Mouse (Mus musculus) adrenal gland, postnatal 14 days (tissue): Measurements from ENCODE around the gene Pgm2. TPM values are rescaled to one million over a fixed set of nuclear protein-coding genes. Genes with fewer than 3 reads are reported as not detected.

Experiments used
- DNase-seq: peaks from one replicate; pipeline ENCODE4 v3.0.0; 2021; ENCODE audit warnings: mixed read lengths
- total RNA-seq: library from RNA; stranded (reverse); gene quantifications from 2 replicates; pipeline ENCODE4 v1.2.3, GENCODE M21; 2021

Gene Pgm2
- total RNA-seq, 1 experiment from 2014 or later, result 20.6 TPM

DNA sequence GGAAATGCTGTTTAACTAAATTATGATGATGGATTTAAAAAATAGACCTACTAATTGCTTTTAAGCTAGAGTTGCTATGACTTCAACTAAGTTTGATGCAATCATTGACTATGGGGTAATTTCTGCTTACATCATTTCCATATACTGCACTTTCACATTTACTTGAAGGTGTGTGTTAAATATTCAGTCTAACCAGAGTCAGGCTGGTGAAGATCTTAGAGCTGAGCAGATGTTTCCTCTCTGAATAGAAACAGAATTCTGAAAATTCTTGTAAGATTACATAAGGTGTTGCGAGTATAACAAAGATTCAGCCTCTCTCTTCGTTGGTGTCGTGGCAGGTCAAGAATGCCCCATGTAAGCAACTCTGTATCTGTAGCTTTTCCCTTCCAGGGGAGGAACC, 18.3 kb upstream of the Pgm2 start:
- DNase-seq, result no peak

DNA sequence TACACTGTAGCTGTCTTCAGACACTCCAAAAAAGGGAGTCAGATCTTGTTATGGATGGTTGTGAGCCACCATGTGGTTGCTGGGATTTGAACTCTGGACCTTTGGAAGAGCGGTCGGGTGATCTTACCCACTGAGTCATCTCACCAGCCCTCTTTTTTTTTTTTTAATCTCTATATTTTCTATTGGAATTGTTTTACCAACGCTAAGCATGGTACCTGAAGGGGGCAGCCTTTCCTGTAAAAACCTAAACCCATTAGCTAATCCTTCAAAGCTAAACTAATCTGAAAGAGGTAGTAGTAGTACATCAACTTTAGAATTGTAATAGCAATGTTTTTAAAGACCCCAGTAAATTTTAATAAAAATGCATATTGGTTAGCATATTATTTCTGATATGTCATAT, 17.2 kb upstream of the Pgm2 start:
- peak; percentile 42 for DNase-seq

DNA sequence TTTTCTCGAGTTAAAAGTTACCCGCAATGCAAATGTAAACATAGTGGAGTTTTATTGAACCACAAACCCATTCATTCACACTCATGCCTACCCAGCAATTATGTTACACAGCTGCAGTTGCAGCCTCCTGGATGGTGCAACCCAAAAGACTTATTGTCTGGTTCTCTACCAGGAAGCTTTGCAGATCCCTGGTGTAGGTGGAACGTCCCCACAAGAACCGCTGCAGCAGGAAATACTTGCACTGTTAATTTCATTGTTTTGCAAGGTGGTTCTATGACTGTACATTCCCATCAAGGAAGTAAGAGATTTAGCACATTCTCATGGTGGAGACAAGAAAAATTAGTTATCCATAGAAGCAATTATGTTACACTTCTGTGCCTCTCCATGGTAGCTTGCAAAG, 15.4 kb upstream of the Pgm2 start:
- no peak for DNase-seq

DNA sequence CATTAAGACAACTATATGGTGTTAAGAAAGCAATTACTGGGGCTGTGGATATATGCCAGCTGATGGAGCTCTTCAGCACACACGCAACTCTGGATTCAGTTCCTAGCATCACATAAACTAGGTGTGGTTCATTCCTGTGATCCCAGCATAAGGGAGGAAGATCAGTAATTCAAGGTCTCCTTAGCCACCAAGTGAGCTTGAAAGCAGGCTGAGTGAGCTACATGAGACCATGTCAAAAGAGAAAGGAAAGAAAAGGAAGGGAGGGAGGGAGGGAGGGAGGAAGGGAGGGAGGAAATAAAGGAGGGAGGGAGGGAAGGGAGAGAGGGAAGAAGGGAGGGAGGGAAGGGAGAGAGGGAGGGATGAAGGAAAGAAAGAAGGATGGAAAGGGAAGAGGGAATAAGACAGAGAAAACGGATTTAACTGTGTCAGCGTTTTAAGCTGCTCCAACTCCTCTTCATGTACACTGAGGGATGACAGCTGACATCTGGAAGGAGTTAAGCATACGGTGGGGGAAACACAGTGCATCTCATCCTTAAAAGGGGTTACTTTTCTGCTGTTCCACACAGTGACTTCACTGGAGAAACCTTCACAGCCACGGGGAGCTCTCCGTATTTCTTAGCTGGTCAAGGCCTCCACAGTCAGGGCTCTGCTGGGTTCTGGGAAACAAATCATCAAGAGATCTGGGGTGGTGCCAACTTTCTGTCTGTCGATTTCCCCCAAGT, 13.8 kb upstream of the Pgm2 start:
- peak; percentile 71 for DNase-seq

DNA sequence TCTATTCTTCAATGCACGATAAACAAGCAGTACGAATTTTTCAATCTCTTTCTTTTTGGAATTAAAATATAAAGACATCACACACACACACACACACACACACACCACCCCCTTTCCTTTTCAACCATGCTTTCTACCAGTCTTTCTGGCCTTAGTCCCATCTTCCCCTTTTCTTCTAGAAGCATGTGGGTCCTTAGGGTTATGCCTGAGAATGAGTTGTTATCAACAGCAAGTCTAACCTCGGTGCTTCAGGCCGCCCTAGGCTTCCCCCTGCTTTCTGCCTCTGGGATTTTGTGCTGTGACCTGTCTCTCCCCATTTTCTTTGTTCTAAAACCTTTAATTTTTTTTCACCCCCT, 13.3 kb upstream of the Pgm2 start:
- no peak for DNase-seq

DNA sequence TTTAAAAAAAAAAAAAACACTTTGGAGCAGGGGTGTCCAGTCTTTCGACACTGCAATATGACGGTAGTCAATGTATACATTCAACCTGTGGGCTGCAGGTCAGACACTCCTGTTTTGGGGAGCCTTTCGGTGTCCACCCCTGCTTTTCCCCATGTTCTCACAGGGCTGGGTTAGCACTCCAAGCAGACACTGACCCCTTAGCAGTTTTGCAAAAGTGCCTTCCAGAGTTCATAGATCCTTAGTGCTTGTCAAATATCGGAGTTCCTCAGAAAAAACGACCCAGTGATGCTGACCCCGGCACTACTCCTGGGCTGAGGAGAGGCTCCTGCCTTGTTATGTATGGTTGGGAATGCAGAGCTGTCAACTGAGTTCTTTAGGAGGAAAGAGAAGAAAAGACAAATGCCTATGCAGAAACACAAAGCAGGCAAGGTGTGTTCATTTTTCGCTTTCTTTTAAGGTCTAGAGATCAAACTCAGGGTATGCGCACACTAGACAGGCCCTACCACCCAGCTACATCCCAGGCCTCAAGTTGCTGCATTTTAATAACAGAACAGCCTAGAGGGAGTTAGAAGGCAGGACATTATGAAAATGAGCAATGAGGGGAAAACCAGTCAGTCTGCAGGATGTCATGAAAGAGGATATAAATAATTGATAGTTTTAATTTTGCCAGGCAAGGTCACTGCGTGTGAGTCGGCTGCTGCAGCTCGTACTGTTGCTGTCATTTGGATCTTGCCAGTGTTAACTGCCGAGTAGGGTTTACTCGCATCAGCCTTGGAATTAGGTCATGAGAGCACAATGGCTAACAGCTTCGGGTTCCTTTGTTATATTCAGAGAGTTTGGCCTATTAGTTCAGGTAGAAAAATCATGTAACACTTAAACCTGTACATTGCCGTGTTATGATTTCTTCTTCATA, 9.0 kb upstream of the Pgm2 start:
- DNase-seq, result peak; percentile 18

DNA sequence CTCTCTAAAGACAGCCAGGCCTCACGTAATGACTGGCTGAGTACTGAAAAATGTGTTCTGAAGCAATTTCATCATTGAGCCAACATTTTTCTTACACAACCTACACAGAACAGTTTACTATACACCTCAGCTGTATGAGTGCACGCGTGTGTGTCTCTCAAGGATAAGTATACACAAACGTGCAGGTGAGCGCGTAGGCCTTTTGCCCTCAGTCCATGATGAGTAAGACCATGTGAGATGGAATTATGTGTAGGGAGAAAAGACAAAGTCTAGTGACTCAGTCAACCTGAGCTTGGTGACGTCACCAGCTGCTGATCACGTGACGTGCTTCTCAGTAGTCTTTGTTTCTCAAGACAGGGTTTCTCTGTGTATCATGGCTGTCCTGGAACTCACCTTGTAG, 7.3 kb upstream of the Pgm2 start:
- DNase-seq, result no peak

DNA sequence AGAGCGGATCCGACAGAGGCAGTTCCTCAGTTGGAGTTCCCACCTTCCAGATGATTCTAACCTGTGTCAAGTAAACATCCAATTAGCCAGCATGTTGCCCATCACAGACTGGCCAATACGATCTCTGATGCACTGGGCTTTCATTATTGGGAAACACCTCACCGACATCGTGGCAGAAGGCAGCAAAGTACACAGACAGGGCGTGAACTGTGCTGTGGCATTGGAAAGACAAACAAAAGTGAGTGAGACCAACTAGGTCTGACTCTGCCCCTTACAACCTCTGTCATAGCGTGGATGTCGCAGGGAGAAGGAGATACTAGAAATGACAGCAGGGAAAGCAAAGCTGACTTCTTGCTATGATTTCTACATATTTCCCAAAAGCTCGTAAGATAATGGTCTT, 4.0 kb upstream of the Pgm2 start:
- no peak for DNase-seq

DNA sequence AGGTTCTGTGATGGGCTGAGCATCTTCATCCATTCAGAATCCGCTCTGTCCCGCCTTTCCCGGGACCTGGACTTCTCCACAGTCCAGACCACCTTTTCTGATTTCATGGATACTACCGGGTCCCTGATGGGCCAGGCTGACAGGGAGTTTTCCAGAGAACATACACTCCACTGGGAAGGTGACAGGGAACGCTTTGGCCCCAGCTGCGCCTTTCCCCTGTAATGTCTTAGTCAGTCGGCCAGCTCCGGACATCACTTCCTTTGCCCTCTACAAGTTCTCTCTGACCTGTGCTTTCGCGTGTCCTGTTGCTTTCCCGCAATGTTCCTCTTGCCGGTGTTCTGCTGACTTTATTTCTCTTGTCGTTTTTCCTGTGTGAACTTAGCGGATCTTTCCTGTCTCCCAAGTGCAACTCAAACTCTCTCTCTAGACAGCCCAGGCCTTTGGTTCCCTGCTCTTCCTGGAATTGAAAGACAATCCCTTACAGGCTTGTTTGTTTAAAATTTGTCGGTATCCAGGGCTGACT, 660 bp downstream of the Pgm2 start:
- peak; percentile 53 for DNase-seq

DNA sequence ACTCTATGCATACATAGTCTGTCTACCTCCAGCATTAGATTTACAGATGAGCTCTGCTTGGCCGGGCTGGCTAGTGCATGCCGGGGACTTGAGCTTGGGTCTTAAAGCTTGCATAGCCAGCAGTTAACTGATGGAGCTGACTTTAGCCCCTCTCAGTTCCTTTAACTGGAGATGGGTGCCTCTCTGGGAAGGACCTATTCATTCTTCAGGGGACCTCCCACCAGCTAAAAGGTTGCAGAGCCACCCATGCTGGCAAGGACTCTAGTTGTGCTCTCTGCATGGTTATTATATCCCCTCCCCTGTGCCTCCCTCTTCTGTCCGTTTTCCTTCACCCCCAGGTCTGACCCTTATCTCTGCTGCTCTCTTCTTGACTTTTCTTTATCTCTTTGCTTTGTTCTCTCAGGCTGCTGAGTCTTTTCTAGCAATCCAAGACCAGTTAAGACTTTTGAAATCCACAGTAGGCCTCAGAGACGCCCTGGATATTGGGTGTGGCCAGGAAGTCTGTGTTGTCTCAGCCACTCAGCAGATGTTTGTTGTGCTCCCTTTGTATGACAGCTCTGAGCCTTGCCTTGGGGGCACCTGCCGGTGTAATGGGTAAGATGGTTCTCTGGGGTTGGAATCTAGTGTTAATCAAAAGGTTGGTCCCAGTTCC, 2.7 kb downstream of the Pgm2 start:
- DNase-seq, result no peak

DNA sequence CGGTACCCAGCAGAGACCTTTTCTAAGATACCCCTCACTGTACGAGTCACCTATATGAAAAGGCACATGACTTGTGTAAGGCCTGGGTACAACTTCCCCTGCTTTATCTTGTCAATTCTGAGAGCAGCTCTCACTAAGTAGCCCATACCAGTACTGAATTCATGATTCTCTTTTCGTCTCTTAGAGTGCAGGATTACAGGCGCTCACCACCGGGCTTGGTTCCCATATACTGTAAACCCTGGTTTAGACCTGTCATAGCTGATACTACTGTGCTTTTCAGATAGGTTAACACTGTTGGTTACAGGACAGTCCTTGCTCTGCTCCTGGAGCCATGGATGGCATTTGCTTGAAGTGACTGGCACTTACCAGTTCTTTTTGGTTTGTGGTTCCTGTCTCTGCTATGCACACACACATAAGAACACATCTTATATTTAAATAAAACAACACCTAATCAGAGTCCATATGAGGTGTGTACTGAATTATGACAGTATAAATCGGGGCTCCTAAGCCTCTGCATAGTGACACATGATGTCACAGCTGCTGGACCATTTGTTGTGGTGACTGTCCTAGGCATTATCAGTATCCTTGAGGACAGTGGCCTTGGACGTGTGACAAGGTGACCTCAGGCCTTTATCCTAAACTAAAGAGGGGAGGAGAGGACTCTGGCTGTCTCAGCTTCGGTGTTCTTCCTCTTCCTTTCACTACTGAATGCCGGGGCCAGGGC, 9.4 kb downstream of the Pgm2 start:
- peak; percentile 52 for DNase-seq

DNA sequence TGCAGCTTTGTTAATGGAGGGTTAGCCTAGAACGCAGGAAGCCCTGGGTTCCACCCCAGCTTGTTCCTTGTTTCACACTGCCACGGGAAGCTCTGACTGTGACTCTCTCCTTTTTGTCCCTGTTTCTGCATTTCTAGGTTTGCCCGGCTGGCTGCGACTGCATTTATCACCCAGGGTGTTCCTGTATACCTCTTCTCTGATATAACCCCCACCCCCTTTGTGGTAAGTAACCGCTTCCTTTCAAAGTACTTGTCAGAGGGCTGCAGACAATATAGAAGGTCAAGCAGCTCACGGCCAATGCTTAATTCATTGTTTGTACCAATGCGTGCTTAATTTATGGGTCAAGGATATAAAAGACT, 9.9 kb downstream of the Pgm2 start:
- DNase-seq, result no peak

DNA sequence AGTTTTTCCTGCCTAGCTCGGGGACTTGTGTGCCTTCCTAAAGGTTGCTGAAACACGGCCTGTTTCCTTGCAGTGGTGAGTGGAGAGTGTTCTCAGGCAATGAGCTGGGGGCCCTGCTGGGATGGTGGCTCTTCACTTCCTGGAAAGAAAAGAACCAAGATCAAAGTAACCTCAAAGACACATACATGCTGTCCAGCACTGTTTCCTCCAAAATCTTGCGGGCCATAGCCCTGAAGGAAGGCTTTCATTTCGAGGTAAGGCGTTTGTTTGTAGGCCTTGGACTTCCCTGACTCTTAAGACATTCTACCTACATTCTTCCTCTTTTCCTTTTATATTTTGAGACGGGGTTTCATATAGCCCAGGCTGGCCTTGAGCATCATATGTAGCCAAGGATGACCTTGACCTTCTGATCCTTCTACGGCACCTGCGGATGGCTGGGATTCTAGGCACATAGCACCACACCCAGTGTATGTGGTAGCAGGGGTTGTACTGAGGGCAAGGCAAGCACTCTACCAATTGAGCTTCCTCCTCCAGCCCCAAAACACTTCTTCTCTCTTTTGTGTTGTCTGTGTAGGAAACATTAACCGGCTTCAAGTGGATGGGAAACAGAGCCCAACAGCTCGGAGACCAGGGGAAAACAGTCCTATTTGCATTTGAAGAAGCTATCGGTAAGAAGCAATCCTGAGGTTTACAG, 15.0 kb downstream of the Pgm2 start:
- no peak for DNase-seq

DNA sequence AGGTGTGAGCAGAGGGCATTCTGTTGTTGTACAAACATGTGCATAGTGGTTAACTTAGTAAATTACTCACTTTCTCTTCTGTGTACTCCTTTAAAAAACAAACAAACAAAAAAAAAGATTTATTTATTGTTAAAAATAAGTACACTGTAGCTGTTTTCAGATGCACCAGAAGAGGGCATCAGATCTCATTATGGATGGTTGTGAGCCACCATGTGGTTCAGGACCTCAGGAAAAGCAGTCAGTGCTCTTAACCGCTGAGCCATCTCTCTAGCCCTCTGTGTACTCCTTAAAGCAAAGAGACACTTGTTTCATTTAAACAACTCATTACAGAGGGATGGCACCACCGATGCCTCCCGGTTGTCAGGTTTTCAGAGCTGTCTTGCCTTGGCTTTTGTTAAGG, 16.5 kb downstream of the Pgm2 start:
- DNase-seq, result no peak

DNA sequence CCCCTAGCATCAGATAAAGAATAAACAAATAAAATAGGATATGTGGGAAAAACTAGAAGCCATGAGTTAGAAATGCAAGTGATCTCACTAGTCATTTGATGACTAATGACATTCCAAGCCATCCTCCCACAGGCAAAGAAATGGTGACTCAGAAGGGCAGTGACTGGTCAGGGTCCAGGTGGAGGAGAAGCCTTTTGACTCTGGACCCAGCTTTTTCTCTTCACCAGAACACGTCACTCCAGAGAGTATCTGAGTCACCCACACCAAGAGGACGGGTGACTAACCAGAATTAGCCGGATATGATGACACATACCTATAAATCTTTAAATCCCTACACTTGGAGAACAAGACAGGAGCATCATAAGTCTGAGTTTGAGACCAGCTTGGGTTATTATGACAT, 19.6 kb downstream of the Pgm2 start:
- peak; percentile 64 for DNase-seq

DNA sequence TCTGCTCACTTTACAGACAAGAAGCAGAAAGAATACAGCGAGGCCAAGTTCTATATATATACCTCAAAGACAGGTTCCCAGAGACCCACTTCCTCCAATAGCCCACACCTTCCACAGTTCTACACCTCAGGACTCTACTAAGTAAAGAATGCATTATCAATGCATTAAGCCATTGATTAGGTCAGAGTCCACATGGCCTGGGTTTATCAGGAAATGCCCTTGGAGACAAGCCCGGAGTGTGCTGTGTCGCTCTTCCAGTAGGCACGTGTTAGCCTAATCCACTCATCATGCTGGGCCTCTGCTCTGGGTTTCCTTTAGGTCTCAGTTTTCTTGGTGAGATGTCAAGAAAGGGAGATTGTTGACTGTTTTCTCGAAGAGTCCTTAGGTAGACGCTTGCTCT, 21.5 kb downstream of the Pgm2 start:
- no peak for DNase-seq

DNA sequence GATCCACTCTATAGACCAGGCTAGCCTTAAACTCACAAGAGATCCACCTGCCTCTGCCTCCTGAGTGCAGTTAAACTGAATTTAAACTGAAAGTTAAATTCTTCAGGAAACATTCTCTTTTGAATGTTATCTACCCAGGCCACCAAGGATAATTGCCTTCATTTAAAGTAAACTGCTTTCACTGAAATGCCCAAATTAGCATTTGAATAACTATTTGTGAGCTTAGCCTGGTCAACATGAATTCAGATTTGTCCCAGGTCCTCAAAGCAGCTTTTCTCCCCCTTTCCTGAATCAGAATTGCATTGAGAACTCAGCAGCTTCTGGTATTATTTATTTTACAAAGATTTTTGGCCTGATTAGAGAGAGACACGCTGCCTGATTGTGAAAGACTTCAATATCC, 24.4 kb downstream of the Pgm2 start:
- DNase-seq, result no peak

DNA sequence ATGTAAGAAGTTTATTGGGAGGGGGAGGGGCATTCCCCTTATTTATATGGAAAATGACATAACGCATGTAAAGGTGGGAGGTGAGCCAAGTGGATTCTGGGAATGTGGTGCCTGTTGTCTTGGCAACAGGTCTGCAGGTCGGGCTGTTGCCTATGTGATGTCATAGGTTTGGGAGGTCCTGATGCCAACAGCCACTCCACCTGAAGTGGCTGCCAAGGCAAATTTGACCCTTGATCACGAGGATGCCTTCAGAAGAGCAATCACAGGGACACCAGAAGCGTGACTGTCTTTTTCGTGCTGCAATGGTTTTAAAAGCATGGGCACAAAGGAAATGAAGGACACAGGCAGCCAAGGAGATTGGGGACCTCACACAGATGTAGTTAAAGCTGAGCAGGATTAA, 33.0 kb downstream of the Pgm2 start:
- DNase-seq, result no peak

DNA sequence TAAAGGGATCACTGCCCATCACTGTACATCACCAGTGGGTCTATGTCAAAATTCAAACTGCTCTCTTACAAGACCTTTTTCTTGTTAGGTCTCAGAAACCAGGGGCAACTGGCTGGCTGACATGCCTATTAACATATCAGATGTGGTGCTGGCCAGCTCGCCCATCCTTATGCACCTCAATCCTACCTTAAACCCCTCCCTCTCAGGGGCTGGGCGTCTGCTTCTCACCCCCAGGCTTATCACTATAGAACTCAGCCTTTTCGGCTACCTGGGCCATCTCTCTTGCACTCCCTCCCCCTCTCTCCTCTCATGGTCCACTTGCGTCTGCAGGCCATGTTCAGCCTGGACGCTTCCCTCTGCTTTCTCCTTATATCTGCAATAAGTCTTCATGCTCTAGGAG, 38.8 kb downstream of the Pgm2 start:
- no peak for DNase-seq

DNA sequence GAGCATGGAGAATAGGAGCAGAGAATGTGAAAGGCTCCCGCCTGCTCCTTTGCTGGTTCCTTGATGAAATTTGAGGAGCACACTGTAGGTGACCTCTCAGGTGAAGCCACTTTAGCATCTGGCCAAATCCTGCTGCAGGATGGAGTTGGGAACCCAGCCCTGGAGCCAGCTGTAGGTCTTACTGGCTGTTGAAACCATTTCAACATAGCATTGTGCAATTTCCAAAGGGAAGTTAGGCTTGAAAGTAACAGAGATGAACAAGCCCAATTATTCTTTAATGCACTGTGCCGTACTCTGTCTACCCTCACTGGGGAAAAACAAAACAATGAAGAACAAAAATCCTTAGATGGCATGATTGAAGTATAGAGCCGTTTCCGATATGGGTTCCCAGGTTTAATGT, 41.2 kb downstream of the Pgm2 start:
- no peak for DNase-seq

DNA sequence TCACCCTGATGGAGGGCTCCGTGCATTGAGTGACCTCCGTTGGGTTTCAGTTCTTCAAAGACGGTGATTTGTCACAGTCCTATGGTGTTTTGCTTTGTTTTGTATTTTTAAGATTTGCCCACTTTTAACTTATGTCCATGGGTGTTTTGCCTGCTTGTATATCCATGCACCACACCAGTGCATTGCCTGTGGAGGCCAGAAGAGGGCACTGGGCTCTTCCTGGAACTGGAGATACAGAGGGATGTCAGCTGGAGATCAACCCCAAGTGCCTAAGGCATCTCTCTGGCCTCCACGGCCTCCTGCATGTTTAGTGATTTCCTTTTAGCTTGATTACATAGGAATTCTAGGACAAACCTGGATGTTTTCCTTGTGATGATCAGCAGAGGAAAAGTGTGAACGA, 43.6 kb downstream of the Pgm2 start:
- DNase-seq, result no peak

DNA sequence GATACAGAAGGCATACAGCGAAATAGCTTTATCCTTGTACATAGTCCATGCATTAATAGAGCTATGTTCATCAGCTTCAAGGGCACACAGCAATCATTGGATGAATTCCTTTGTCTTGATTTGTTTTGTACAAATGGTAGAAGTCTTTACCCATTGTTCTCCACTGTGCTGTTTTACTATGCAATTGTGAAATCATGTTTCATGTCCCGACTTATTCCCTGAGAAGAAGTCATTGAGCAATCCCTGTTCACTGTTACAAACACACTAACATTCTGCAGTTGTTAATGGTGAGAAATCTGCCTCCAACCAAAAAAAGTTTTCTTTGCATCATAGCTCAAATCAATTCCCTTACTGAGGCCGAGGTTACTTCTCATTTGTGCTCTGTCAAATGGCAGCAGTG, 47.5 kb downstream of the Pgm2 start:
- DNase-seq, result no peak
